Mouse (Mus musculus): ENCODE measurements around the gene Fnbp4. TPM values are rescaled to one million over a fixed set of nuclear protein-coding genes. Genes with fewer than 3 reads are reported as not detected.

The Fnbp4 gene
- polyA plus RNA-seq, 1 experiment from 2014 or later = 150 TPM

Other genes with a start within 250 kb of the Fnbp4 start
- 3.5 TPM in 2 replicates for gene Ptprj, start 164.7 kb upstream of the Fnbp4 start, polyA plus RNA-seq (2016; fragmentation: Nextera tagmentation; extraction: Ambion mirVana)
- 40.5 and 43.0 TPM in 2 replicates for gene Nup160, start 68.2 kb upstream of the Fnbp4 start, polyA plus RNA-seq (2016; fragmentation: Nextera tagmentation; extraction: Ambion mirVana)
- gene Agbl2, start 37.4 kb downstream of the Fnbp4 start, polyA plus RNA-seq (2016; fragmentation: Nextera tagmentation; extraction: Ambion mirVana) = 1.4 and 2.1 TPM in 2 replicates
- gene Mtch2, start 101.8 kb downstream of the Fnbp4 start, polyA plus RNA-seq (2016; fragmentation: Nextera tagmentation; extraction: Ambion mirVana) = 209 TPM in 2 replicates
- 55.5 and 58.3 TPM in 2 replicates for gene C1qtnf4, start 140.5 kb downstream of the Fnbp4 start, polyA plus RNA-seq (2016; fragmentation: Nextera tagmentation; extraction: Ambion mirVana)
- gene Kbtbd4, start 159.4 kb downstream of the Fnbp4 start, polyA plus RNA-seq (2016; fragmentation: Nextera tagmentation; extraction: Ambion mirVana) = 49.8 and 56.6 TPM in 2 replicates
- 182 and 188 TPM in 2 replicates for gene Ndufs3, start 159.5 kb downstream of the Fnbp4 start, polyA plus RNA-seq (2016; fragmentation: Nextera tagmentation; extraction: Ambion mirVana)
- 146 and 151 TPM in 2 replicates for gene Celf1, start 195.0 kb downstream of the Fnbp4 start, polyA plus RNA-seq (2016; fragmentation: Nextera tagmentation; extraction: Ambion mirVana)